Mouse (Mus musculus) CH12.LX (cell line): Measurements from ENCODE around the gene Ilf2. TPM values are rescaled to one million over a fixed set of nuclear protein-coding genes. Genes with fewer than 3 reads are reported as not detected.

Source experiments
- DNase-seq: peaks from one replicate; pipeline ENCODE4 v3.0.0-alpha.2; 2013; ENCODE audit errors: extremely low read depth
- H3K27ac ChIP-seq: 2 replicates; pipeline ENCODE4 v1.5.1; 2012; ENCODE audit warnings: low read depth, mild to moderate bottlenecking, control low read depth, moderate library complexity; ENCODE audit not compliant: insufficient read depth
- H3K27me3 ChIP-seq: replicated peaks from 2 replicates; pipeline ENCODE3; 2012; ENCODE audit warnings: inconsistent platforms
- H3K36me3 ChIP-seq, 2 experiments: replicated peaks in 1 of 2; 2 replicates each; pipeline versions ENCODE3 to v1.6.1; 2012; ENCODE audit warnings: inconsistent platforms in 1 of 2, low read length in 1 of 2, mild to moderate bottlenecking in 1 of 2, mixed read lengths in 1 of 2, moderate library complexity in 1 of 2; ENCODE audit not compliant: control insufficient read depth in 1 of 2, insufficient read depth in 1 of 2
- H3K4me1 ChIP-seq, 2 experiments: 2 replicates each; pipeline ENCODE4 v1.6.1; 2012; ENCODE audit warnings: inconsistent platforms in 1 of 2, moderate library complexity in 1 of 2; ENCODE audit not compliant: insufficient read depth in 2 of 2, control insufficient read depth in 1 of 2
- H3K4me2 ChIP-seq: 2 replicates; pipeline ENCODE4 v1.6.1; 2012; ENCODE audit warnings: low read depth, mild to moderate bottlenecking, control low read depth; ENCODE audit not compliant: poor library complexity, insufficient read depth, severe bottlenecking
- H3K4me3 ChIP-seq, 3 experiments: fragments of 150-350 bp in 1 of 3; sonication (generic) in 1 of 3; replicated peaks in 1 of 3; 2 replicates each; pipeline versions ENCODE3 to v1.5.1; 2011 to 2012; ENCODE audit warnings: low read depth in 2 of 3, low read length in 2 of 3, mild to moderate bottlenecking in 2 of 3, moderate library complexity in 2 of 3, control low read depth in 1 of 3, improper control_type of control experiment in 1 of 3, inconsistent platforms in 1 of 3, mixed read lengths in 1 of 3; ENCODE audit not compliant: poor library complexity in 1 of 3
- H3K79me2 ChIP-seq: replicated peaks from 2 replicates; pipeline ENCODE4 v1.6.1; 2012; ENCODE audit warnings: mild to moderate bottlenecking, moderate library complexity; ENCODE audit not compliant: control insufficient read depth, poor library complexity, insufficient read depth, severe bottlenecking; ENCODE audit errors: extremely low read depth
- H3K9ac ChIP-seq: 2 replicates; pipeline ENCODE4 v1.6.1; 2012; ENCODE audit warnings: low read depth, mild to moderate bottlenecking, control low read depth, moderate library complexity; ENCODE audit not compliant: insufficient read depth
- H3K9me3 ChIP-seq: replicated peaks from 2 replicates; pipeline ENCODE3; 2012; ENCODE audit warnings: low read length, inconsistent platforms, mixed read lengths
- CTCF ChIP-seq, 2 experiments: IDR thresholded peaks in 1 of 2; conservative IDR thresholded peaks in 1 of 2; 2 replicates each; pipeline ENCODE4 v1.5.1; 2011 to 2012; ENCODE audit warnings: low read depth in 2 of 2, low read length in 2 of 2, improper control_type of control experiment in 1 of 2, inconsistent platforms in 1 of 2, mild to moderate bottlenecking in 1 of 2, moderate library complexity in 1 of 2
- E2F4 ChIP-seq: IDR thresholded peaks from 2 replicates; pipeline ENCODE4 v1.6.1; 2011; ENCODE audit warnings: low read depth, low read length, improper control_type of control experiment; ENCODE audit not compliant: insufficient replicate concordance
- ELF1 ChIP-seq: IDR thresholded peaks from 2 replicates; pipeline ENCODE4 v1.6.1; 2014; ENCODE audit warnings: low read depth, mild to moderate bottlenecking, inconsistent platforms, low read length, improper control_type of control experiment
- EP300 ChIP-seq: IDR thresholded peaks from 2 replicates; pipeline ENCODE4 v1.6.1; 2011; ENCODE audit warnings: low read length, improper control_type of control experiment
- GABPA ChIP-seq: IDR thresholded peaks from 2 replicates; pipeline ENCODE4 v1.6.1; 2012; ENCODE audit warnings: low read depth, low read length, improper control_type of control experiment, inconsistent platforms; ENCODE audit not compliant: insufficient replicate concordance
- JUN ChIP-seq: IDR thresholded peaks from 2 replicates; pipeline ENCODE4 v1.6.1; 2011; ENCODE audit warnings: low read depth, mild to moderate bottlenecking, low read length, improper control_type of control experiment, moderate library complexity; ENCODE audit not compliant: insufficient read depth
- JUND ChIP-seq: conservative IDR thresholded peaks from 2 replicates; pipeline ENCODE4 v1.6.1; 2011; ENCODE audit warnings: low read depth, low read length, improper control_type of control experiment
- KAT2A ChIP-seq: IDR thresholded peaks from 2 replicates; pipeline ENCODE4 v1.6.1; 2012; ENCODE audit warnings: low read length, improper control_type of control experiment, inconsistent platforms; ENCODE audit not compliant: insufficient replicate concordance
- MAX ChIP-seq: IDR thresholded peaks from 2 replicates; pipeline ENCODE4 v1.6.1; 2011; ENCODE audit warnings: low read length, improper control_type of control experiment
- MAZ ChIP-seq: IDR thresholded peaks from 2 replicates; pipeline ENCODE4 v1.6.1; 2012; ENCODE audit warnings: low read depth, mild to moderate bottlenecking, inconsistent platforms, low read length, improper control_type of control experiment, moderate library complexity
- MEF2A ChIP-seq: IDR thresholded peaks from 2 replicates; pipeline ENCODE4 v1.6.1; 2014; ENCODE audit warnings: low read depth, mild to moderate bottlenecking, inconsistent platforms, low read length, improper control_type of control experiment, borderline replicate concordance
- MXI1 ChIP-seq: IDR thresholded peaks from 2 replicates; pipeline ENCODE4 v1.6.1; 2011; ENCODE audit warnings: mild to moderate bottlenecking, low read depth, low read length, improper control_type of control experiment
- MYC ChIP-seq: IDR thresholded peaks from 2 replicates; pipeline ENCODE4 v1.6.1; 2011; ENCODE audit warnings: low read depth, mild to moderate bottlenecking, improper control_type of control experiment, low read length
- NELFE ChIP-seq: IDR thresholded peaks from 2 replicates; pipeline ENCODE4 v1.6.1; 2011; ENCODE audit warnings: low read depth, low read length, improper control_type of control experiment
- NRF1 ChIP-seq: IDR thresholded peaks from 2 replicates; pipeline ENCODE4 v1.6.1; 2014; ENCODE audit warnings: low read depth, mild to moderate bottlenecking, inconsistent platforms, low read length, improper control_type of control experiment, moderate library complexity
- PAX5 ChIP-seq: IDR thresholded peaks from 2 replicates; pipeline ENCODE4 v1.6.1; 2012; ENCODE audit warnings: low read length, inconsistent platforms, mixed read lengths
- RAD21 ChIP-seq: IDR thresholded peaks from 2 replicates; pipeline ENCODE4 v1.6.1; 2011; ENCODE audit warnings: low read depth, mild to moderate bottlenecking, low read length, improper control_type of control experiment, moderate library complexity
- RCOR1 ChIP-seq: conservative IDR thresholded peaks from 2 replicates; pipeline ENCODE4 v1.6.1; 2012; ENCODE audit warnings: low read depth, mild to moderate bottlenecking, inconsistent platforms, low read length, improper control_type of control experiment
- SMC3 ChIP-seq: IDR thresholded peaks from 2 replicates; pipeline ENCODE4 v1.6.1; 2011; ENCODE audit warnings: low read depth, low read length, improper control_type of control experiment
- TCF12 ChIP-seq: IDR thresholded peaks from 2 replicates; pipeline ENCODE4 v1.6.1; 2014; ENCODE audit warnings: low read depth, mild to moderate bottlenecking, inconsistent platforms, low read length, improper control_type of control experiment
- UBTF ChIP-seq: IDR thresholded peaks from 2 replicates; pipeline ENCODE4 v1.6.1; 2012; ENCODE audit warnings: low read depth, mild to moderate bottlenecking, inconsistent platforms, low read length, improper control_type of control experiment, moderate library complexity
- USF1 ChIP-seq: IDR thresholded peaks from 2 replicates; pipeline ENCODE4 v1.6.1; 2014; ENCODE audit warnings: low read depth, mild to moderate bottlenecking, inconsistent platforms, low read length, improper control_type of control experiment
- USF2 ChIP-seq: conservative IDR thresholded peaks from 2 replicates; pipeline ENCODE4 v1.6.1; 2011; ENCODE audit warnings: low read depth, low read length, improper control_type of control experiment
- ZC3H11A ChIP-seq: IDR thresholded peaks from 2 replicates; pipeline ENCODE4 v1.6.1; 2012; ENCODE audit warnings: low read depth, mild to moderate bottlenecking, inconsistent platforms, low read length, improper control_type of control experiment
- ZKSCAN1 ChIP-seq: IDR thresholded peaks from 2 replicates; pipeline ENCODE4 v1.6.1; 2012; ENCODE audit warnings: low read depth, inconsistent platforms, low read length, improper control_type of control experiment, borderline replicate concordance
- ZMIZ1 ChIP-seq: IDR thresholded peaks from 2 replicates; pipeline ENCODE4 v1.6.1; 2012; ENCODE audit warnings: low read depth, mild to moderate bottlenecking, inconsistent platforms, low read length, improper control_type of control experiment
- ZNF384 ChIP-seq: IDR thresholded peaks from 2 replicates; pipeline ENCODE4 v1.6.1; 2012; ENCODE audit warnings: low read depth, low read length, improper control_type of control experiment, inconsistent platforms
- dilution Hi-C: fragments of 300-500 bp; cut with MboI; formaldehyde crosslinking; loops from 2 replicates; pipeline ENCODE4 v1.14.3; 2020; ENCODE audit warnings: low sequenced_read_pairs; ENCODE audit not compliant: extremely low pct_unique_long_range_greater_than_20kb, extremely low pct_ligation_motif_present
- in situ Hi-C: fragments of 300-500 bp; cut with MboI; formaldehyde crosslinking; loops from 3 replicates; pipeline ENCODE4 v1.14.3; 2019; ENCODE audit warnings: low sequenced_read_pairs, low pct_ligation_motif_present, low pct_unique_long_range_greater_than_20kb, mixed read lengths
- polyA plus RNA-seq: library from polyadenylated mRNA; unstranded; fragments of >175 nt; gene quantifications from 2 replicates; pipeline ENCODE4 v1.2.1, GENCODE M21; 2012; ENCODE audit warnings: low read depth; ENCODE audit not compliant: insufficient read length
- total RNA-seq, 2 experiments: library from RNA; depleted of rRNA; stranded (reverse); fragments of 300-350 nt in 1 of 2; fragments of >200 nt in 1 of 2; gene quantifications; 2 replicates each; pipeline ENCODE4 v1.2.3; 2012 to 2014

Ilf2 gene
- total and polyA plus RNA-seq, 3 experiments: 120 to 197 (median 182) TPM

DNA sequence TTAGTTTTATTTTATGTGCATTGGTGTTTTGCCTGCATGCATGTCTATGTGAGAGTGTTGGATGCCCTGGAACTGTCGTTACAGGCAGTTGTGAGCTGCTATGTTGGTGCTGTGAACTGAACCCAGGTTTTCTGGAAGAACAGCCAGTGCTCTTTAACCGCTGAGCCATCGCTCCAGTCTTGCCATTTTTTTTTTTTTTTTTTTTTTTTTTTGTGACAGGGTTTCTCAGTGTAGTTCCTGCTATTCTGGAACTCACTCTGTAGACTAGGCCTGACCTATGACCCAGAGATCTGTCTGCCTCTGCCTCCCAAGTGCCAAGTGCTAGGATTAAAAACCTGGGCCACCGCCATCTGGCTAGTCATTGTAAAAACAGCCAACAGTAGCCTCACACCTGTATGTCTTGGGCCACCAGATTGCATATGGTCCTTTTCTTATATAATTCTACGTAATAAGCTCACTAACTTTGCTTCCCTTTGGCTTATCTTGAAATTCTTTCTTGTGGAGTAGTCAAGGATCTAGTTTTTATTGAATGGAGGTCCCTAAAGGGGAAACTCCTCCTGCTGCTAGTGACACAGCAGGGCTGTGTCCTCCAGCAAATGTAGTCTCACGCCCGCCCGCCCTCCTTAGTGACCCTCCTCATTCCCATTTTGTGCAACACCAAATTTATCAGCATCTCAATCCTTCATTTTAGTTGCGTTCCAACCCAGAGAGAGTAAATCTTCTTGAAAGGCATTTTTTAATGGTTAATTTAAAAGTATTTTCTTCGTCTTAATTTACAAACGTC is 30.3 kb upstream of the Ilf2 start:
- DNase-seq: no peak
- H3K4me1 ChIP-seq: peaks cover 3 to 4% of the 10 kb centered on the region in 2 experiments; a peak in 2 of 4 replicates
- no peak overlapping the region for H3K4me2 ChIP-seq
- H3K79me2 ChIP-seq: no peaks in the 10 kb centered on the region
- dilution Hi-C loops: no loop called here
- no peak overlapping the region for H3K9ac ChIP-seq
- no peaks in the 10 kb centered on the region for H3K27me3 ChIP-seq
- no peaks in the 10 kb centered on the region for H3K9me3 ChIP-seq
- in situ Hi-C loops: no loop called here
- no peak overlapping the region for H3K4me3 ChIP-seq
- no peak for TF ChIP-seq KAT2A
- TF ChIP-seq GABPA: no peak
- no peak for TF ChIP-seq JUN
- TF ChIP-seq JUND: no peak
- no peak for TF ChIP-seq UBTF
- no peak for TF ChIP-seq RAD21
- no peak for TF ChIP-seq ZMIZ1
- no peak for TF ChIP-seq MXI1
- TF ChIP-seq USF2: no peak
- no peak for TF ChIP-seq MEF2A
- TF ChIP-seq MAX: no peak
- TF ChIP-seq CTCF (conservative IDR thresholded peaks at IDR 0.05 in 1 of 2, IDR thresholded peaks at IDR 0.05 in 1 of 2; ENCODE audit: low read depth in 2 of 2, low read length in 2 of 2): no peak
- TF ChIP-seq TCF12: no peak
- no peak for TF ChIP-seq NELFE
- no peak for TF ChIP-seq ELF1
- no peak for TF ChIP-seq ZNF384
- no peak for TF ChIP-seq SMC3
- TF ChIP-seq MYC: no peak
- H3K36me3 ChIP-seq: no peaks in the 10 kb centered on the region
- no peak overlapping the region for H3K27ac ChIP-seq

DNA sequence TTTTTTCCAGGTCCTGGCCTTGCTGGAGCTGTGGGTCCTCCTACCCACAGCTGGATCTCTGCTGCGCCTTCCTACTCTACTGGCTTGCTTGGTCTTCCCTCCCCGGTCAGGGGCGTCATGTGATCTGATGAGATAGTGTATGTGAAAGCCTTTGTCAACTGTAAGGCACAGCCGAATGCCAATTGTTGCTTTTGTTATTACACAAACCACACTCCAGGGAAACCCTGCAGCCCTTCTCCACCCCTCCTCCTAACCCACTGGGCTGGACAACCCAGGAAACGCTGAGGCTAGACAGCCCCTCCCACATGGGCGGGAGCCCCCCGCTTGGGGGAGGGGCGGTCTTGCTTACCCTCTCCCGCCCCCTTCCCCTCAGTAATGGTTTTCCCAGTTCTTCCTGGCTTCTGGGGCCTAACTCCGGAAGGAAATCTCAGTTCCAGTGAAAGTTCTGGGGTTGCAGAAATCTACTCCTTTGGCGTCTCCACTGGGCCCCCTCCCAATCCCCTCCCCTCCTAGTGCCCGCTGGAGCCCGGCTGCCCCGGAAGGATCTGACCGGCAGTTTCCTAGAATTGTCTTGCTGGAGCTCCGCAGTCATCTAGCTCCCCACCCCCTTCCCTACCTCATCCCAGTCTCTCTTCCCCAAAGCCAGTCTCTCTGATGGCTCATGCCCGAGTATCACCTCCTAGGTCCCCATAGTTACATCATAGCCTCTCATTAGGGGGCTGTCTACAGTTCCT is 29.4 kb upstream of the Ilf2 start:
- H3K4me3 ChIP-seq: no peak overlapping the region

More for the DNA sequence above, 29.4 kb upstream of the Ilf2 start:
- H3K79me2 ChIP-seq: no peaks in the 10 kb centered on the region
- no peak overlapping the region for H3K27ac ChIP-seq
- no peak overlapping the region for H3K4me2 ChIP-seq
- H3K36me3 ChIP-seq: no peaks in the 10 kb centered on the region
- no peaks in the 10 kb centered on the region for H3K27me3 ChIP-seq
- H3K4me1 ChIP-seq: peaks cover 5 to 10% of the 10 kb centered on the region in 2 experiments; a peak in 3 of 4 replicates
- H3K9ac ChIP-seq: no peak overlapping the region
- TF ChIP-seq MXI1 (no peak), USF1 (no peak), RCOR1 (no peak), MEF2A (no peak), UBTF (no peak), MAZ (no peak), ELF1 (no peak), JUN (no peak), E2F4 (no peak), PAX5 (no peak), ZKSCAN1 (no peak), GABPA (no peak), ZC3H11A (no peak), NRF1 (no peak), EP300 (no peak)
- no peaks in the 10 kb centered on the region for H3K9me3 ChIP-seq
- dilution Hi-C loops (no loop called here), in situ Hi-C loops (no loop called here)
- no peak for DNase-seq
